Mouse (Mus musculus): ENCODE results near the gene Cbln1. TPM values are rescaled to one million over a fixed set of nuclear protein-coding genes. Genes with fewer than 3 reads are reported as not detected.
A peak's percentile ranks its signal among the peaks of the same experiment; 100 is the strongest.

Gene Cbln1
- 13.1 and 13.8 TPM in 2 replicates for polyA plus RNA-seq (2015; fragmentation: Nextera tagmentation; extraction: Ambion mirVana)

DNA sequence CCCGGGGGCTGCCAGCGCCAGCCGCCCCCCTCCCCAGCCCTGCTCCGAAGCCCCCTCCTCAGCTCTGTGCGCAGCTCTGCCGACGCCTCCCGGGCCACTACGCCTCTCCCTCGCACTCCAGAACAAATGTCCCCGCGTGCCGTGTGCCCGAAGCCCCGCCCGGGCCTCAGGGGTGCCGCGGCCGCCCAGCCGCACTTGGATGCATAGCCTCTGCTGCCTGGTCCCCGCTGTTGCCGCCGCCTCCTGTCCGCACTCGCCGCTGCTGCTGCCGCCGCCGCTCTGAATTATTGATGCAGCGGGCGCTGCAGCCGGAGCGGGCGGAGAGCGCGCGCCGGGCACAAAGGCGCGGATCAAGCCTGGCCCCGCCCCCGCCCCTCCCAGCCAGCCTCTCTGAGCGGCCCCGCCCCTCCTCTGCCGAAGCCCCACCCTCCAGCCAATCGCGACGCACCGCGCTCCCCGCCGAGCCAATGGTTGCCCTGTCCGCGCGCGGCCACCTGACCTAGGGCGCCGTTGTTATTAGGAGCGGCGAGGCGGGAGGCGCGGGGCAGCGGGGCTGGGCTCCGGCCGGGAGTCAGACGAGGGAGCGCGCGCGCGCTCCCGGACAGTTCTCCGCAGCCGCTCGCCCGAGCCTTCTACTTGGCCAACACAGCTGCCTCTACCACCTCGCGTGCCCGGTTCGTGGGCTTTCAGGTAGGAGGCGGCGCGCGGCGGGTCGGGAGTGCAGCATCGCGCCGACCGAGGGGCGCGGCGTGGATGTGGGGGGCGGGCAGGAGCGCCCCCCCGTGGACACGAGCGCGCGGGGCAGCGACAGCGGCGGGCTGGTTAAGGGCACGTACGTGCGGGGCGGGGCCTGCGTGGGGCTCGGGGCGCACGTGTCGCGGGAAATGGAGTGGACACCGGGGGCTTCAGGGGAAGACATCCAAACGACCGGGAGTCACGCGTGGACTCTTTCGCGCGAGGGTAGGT is at the start of gene Cbln1:
TSS of gene Cbln1 (minus strand) at position 339 of the 966 bp plus-strand sequence.
- Histone ChIP-seq H3K4me2 (peak within 1 kb of the TSS; percentile 83), H3K9me3 (no peaks in the 10 kb centered on the region), H3K27me3 (replicated peaks) (peaks cover 29% of the 10 kb centered on the region), H3K36me3 (replicated peaks) (no peaks in the 10 kb centered on the region), H3K9ac (peak within 1 kb of the TSS; percentile 60), H3K27ac (peak within 1 kb of the TSS; percentile 76), H3K4me3 (peak within 1 kb of the TSS; percentile 56), H3K4me1 (peaks cover 54% of the 10 kb centered on the region)
- under 1% methylated on average over 116 of the region's 122 CpGs for WGBS
- ATAC-seq (replicated peaks) = peak; percentile 95

DNA sequence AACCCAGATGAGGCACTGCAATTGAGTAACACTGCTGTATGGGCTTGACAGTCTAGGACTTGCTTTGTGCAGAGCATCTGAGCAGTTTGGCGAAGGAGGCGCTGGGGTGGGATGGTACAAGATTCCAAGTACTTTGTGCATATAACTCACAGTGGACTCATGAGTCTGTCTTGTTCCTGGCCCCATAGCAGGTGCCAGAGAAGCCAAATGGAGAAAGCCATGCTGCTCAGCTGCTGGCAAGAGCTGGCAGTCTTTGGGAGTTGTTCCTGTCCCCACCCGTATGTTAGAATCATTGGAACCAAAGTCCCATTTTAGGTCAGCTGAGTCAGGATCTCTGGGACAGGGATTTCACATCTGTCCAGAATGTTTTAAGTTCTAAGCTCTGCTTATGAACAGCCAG is 44.7 kb upstream of the Cbln1 start:
- H3K9me3 ChIP-seq = no peaks in the 10 kb centered on the region
- no peaks in the 10 kb centered on the region for H3K27me3 ChIP-seq (replicated peaks)
- no peak overlapping the region for H3K27ac ChIP-seq
- H3K4me1 ChIP-seq = no peaks in the 10 kb centered on the region
- H3K36me3 ChIP-seq (replicated peaks) = no peaks in the 10 kb centered on the region
- no peak for ATAC-seq (replicated peaks)
- no peak overlapping the region for H3K4me2 ChIP-seq
- H3K4me3 ChIP-seq = no peak overlapping the region
- no peak overlapping the region for H3K9ac ChIP-seq
- WGBS = 91% methylated on average over 3 of the region's 3 CpGs

DNA sequence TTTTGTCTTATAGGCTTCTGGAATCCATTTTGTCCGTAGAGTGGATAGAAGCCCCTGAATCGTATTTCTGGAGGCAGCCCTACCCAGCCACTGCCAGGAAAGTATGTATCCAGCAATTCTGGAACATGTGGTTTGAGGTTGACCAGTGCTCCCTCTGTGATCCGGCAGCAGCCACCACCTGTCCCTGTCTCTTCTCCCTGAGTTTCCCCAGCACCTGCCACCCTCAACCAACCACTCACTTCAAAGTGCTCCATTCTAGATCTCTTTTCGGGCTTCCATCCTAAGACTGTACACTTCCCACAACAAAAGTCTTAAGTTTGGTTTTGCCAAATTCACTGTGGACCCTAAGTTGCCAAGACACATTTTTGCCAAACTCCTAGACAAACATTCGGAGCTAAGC is 41.4 kb upstream of the Cbln1 start:
- Histone ChIP-seq H3K9me3 (no peaks in the 10 kb centered on the region), H3K4me2 (no peak overlapping the region), H3K36me3 (replicated peaks) (no peaks in the 10 kb centered on the region), H3K4me3 (no peak overlapping the region), H3K27ac (no peak overlapping the region), H3K27me3 (replicated peaks) (no peaks in the 10 kb centered on the region), H3K9ac (no peak overlapping the region), H3K4me1 (no peaks in the 10 kb centered on the region)
- no peak for ATAC-seq (replicated peaks)
- 94% methylated on average over 5 of the region's 5 CpGs for WGBS

GRCm38 (mm10) chr8:87513350-87513749 is 40.9 kb upstream of the Cbln1 start:
- H3K36me3 ChIP-seq (replicated peaks) = no peaks in the 10 kb centered on the region
- H3K9ac ChIP-seq = no peak overlapping the region
- H3K4me1 ChIP-seq = no peaks in the 10 kb centered on the region
- no peak overlapping the region for H3K27ac ChIP-seq
- no peak for ATAC-seq (replicated peaks)
- no peak overlapping the region for H3K4me3 ChIP-seq
- no peaks in the 10 kb centered on the region for H3K27me3 ChIP-seq (replicated peaks)
- no peak overlapping the region for H3K4me2 ChIP-seq
- 85% methylated on average over 3 of the region's 3 CpGs for whole genome bisulfite sequencing
- H3K9me3 ChIP-seq = no peaks in the 10 kb centered on the region

DNA sequence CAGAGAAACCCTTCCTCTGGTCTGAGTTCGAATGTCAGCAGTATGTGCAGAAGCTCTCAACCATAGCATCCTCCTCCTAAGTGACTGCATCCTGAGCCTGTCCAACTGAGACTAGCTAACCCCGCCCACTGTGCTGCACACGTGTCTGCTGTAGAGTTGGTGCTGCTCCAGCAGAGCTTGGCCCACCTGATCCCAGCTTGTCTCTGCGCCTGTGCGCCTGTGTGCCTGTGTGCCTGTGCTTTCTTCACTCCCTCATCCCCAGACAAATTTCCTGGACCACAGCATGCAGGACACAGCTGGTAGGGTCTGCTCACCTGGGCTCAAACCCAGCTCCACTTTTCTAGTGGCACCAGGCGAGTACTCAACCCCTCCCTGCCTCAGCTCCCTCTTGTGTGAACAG is 40.2 kb upstream of the Cbln1 start:
- no peaks in the 10 kb centered on the region for H3K36me3 ChIP-seq (replicated peaks)
- no peaks in the 10 kb centered on the region for H3K27me3 ChIP-seq (replicated peaks)
- no peak overlapping the region for H3K4me3 ChIP-seq
- ATAC-seq (replicated peaks) = no peak
- H3K4me1 ChIP-seq = no peaks in the 10 kb centered on the region
- no peak overlapping the region for H3K4me2 ChIP-seq
- H3K9me3 ChIP-seq = no peaks in the 10 kb centered on the region
- no peak overlapping the region for H3K9ac ChIP-seq
- WGBS = 90% methylated on average over 6 of the region's 6 CpGs
- no peak overlapping the region for H3K27ac ChIP-seq

DNA sequence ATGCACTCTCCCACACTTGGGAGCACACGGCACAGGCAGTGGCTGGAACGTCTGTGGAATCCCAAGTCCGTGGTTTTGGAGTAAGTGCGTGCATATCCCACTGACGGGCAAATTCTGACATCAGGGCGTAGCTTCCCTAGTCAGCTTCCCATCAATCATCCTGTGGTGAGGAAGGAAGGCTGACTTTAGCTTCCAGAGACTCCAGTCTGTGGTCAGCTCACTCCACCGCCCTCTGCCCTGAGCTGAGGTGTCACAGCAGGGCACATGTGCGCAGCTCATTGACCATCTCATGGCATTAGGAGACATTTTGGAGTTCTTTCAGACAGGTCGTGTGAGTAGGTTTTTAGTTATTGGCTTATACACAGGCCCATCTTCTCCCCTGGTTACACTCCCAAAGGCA is 34.6 kb upstream of the Cbln1 start:
- Histone ChIP-seq H3K27me3 (replicated peaks) (no peaks in the 10 kb centered on the region), H3K4me1 (0 out of 2 replicates have a peak, but pooled peaks cover 7% of the 10 kb centered on the region), H3K27ac (no peak overlapping the region), H3K9ac (no peak overlapping the region), H3K4me3 (no peak overlapping the region), H3K36me3 (replicated peaks) (no peaks in the 10 kb centered on the region), H3K4me2 (no peak overlapping the region), H3K9me3 (no peaks in the 10 kb centered on the region)
- no peak for ATAC-seq (replicated peaks)
- 77% methylated on average over 9 of the region's 9 CpGs for WGBS

- H3K27me3 ChIP-seq (replicated peaks) = no peaks in the 10 kb centered on the region
- 58% methylated on average over 5 of the region's 5 CpGs for WGBS
- H3K4me1 ChIP-seq = 0 out of 2 replicates have a peak, but pooled peaks cover 7% of the 10 kb centered on the region
- no peaks in the 10 kb centered on the region for H3K36me3 ChIP-seq (replicated peaks)
- no peak overlapping the region for H3K27ac ChIP-seq
- no peak for ATAC-seq (replicated peaks)
- no peak overlapping the region for H3K4me2 ChIP-seq
- H3K9me3 ChIP-seq = no peaks in the 10 kb centered on the region
- H3K4me3 ChIP-seq = no peak overlapping the region
- no peak overlapping the region for H3K9ac ChIP-seq
Measured at GRCm38 (mm10) chr8:87504441-87504840, 32.0 kb upstream of the Cbln1 start.

DNA sequence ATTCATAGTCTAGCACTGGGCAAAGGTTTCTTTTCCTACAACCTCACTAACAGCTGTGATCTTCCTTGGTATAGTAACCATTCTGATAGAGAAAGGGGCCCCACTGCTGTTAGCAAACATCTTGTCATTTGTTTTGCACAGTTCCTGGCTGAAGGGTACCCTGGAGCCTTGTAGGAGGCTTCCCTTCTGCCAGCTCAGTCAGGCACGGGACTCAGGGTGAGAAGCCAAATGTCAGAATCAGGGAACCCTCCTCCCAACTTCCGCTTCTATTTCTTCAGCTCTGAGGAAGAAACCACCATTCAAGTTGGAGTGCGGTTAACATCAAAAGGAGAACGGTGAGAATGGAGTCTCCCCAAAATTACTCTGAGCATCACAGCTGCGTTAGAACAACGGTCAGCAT is 30.3 kb upstream of the Cbln1 start:
- H3K27ac ChIP-seq = no peak overlapping the region
- H3K27me3 ChIP-seq (replicated peaks) = no peaks in the 10 kb centered on the region
- H3K9me3 ChIP-seq = no peaks in the 10 kb centered on the region
- no peak overlapping the region for H3K4me2 ChIP-seq
- H3K36me3 ChIP-seq (replicated peaks) = no peaks in the 10 kb centered on the region
- 0 out of 2 replicates have a peak, but pooled peaks cover 7% of the 10 kb centered on the region for H3K4me1 ChIP-seq
- WGBS = 70% methylated on average over 6 of the region's 6 CpGs
- ATAC-seq (replicated peaks) = no peak
- H3K9ac ChIP-seq = no peak overlapping the region
- no peak overlapping the region for H3K4me3 ChIP-seq

DNA sequence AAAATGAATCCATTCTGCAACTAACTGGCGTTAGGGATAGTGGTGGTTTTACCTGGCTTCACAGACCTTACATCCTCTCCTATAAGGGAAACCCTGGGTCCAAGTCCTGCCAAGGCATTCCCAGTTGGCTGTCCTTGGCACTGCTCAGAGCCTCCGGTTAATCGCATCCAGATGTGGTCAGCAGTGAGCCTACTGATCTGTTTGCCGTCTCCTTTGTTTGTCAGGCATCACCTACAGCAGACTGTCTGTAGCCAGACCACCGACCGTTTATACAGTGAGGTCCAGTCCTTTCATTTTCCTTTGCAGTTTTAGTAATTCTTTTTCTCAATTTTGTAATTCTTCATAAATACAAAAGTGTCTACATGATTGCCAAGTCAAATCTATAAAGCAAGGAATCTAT is 25.2 kb upstream of the Cbln1 start:
- H3K4me2 ChIP-seq = no peak overlapping the region
- no peak for ATAC-seq (replicated peaks)
- no peaks in the 10 kb centered on the region for H3K9me3 ChIP-seq
- WGBS = 86% methylated on average over 6 of the region's 6 CpGs
- no peaks in the 10 kb centered on the region for H3K27me3 ChIP-seq (replicated peaks)
- H3K36me3 ChIP-seq (replicated peaks) = no peaks in the 10 kb centered on the region
- H3K9ac ChIP-seq = no peak overlapping the region
- H3K27ac ChIP-seq = no peak overlapping the region
- no peak overlapping the region for H3K4me3 ChIP-seq
- H3K4me1 ChIP-seq = no peaks in the 10 kb centered on the region

DNA sequence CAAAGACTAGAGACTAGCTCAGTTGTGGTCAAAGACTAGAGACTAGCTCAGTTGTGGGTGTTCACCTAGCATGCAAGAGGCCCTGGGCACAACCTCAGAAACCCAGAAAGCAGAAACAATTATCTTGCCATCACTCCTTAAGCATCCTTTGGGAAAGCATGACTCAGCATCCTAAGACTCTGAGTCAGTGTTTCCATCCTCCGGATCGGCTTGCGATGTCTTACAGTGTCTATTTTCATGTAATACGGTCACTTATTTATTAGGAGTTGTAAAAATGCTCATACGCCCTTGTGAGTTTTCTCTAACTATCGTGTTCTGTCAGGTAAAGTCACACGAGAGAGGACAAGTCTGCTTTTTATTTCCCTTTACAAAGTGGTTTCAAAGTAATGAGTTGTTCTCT is 24.1 kb upstream of the Cbln1 start:
- no peak overlapping the region for H3K4me2 ChIP-seq
- H3K27me3 ChIP-seq (replicated peaks) = no peaks in the 10 kb centered on the region
- no peak for ATAC-seq (replicated peaks)
- H3K9ac ChIP-seq = no peak overlapping the region
- no peak overlapping the region for H3K4me3 ChIP-seq
- H3K9me3 ChIP-seq = no peaks in the 10 kb centered on the region
- no peaks in the 10 kb centered on the region for H3K4me1 ChIP-seq
- H3K36me3 ChIP-seq (replicated peaks) = no peaks in the 10 kb centered on the region
- H3K27ac ChIP-seq = no peak overlapping the region
- 96% methylated on average over 7 of the region's 7 CpGs for WGBS

DNA sequence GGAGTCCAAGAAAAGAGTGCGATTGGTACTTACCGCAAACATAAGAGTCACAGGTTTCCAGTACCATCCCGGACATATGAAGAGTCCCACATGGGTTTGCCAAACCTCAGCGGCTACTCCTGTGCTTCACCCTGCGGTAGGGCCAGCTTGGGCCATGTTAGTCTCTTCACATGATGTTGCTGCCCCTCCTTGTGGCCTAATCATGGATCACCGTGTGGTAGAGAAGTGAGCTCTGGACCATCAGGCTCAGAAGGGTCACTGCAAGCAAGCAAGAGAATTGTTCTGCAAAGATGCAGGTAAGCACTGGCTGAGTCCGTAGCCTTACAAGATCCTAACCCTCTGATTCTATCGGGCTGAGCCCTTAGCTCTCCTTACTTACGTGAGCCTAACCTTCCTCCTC is 22.5 kb upstream of the Cbln1 start:
- Histone ChIP-seq H3K27ac (no peak overlapping the region), H3K27me3 (replicated peaks) (no peaks in the 10 kb centered on the region), H3K4me2 (no peak overlapping the region), H3K9me3 (no peaks in the 10 kb centered on the region), H3K4me1 (no peaks in the 10 kb centered on the region), H3K36me3 (replicated peaks) (no peaks in the 10 kb centered on the region), H3K9ac (no peak overlapping the region), H3K4me3 (no peak overlapping the region)
- no peak for ATAC-seq (replicated peaks)
- WGBS = 86% methylated on average over 9 of the region's 9 CpGs

DNA sequence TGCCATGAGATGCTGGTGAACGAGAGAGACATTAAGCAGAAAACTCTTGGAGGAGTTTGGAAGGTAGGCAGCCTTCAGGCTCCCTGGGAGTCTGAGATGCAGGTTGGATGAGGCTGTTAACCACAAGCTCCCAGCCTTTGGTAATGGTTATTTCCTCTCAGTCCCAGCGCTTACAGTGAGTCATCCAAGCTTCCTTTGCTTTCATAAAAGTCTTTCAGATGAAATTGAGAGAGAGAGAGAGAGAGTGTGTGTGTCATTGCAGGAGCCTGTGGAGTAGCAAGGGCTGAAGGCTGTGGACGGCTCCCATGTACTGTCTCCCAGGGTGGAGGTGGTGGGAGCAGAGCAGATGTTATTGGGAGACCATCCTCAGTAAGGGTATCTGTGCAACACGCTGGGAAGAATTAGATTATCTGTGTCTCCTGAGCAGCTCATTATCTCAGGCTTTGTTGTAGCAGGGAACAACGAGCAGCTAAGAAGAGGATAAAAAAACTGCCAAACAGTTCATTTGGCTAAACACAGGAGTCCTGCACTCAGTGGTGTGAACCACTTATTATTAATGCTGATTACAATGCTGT is 17.5 kb upstream of the Cbln1 start:
- no peak for ATAC-seq (replicated peaks)

More for the DNA sequence above, 17.5 kb upstream of the Cbln1 start:
- Histone ChIP-seq H3K27ac (no peak overlapping the region), H3K4me1 (no peaks in the 10 kb centered on the region), H3K4me3 (no peak overlapping the region), H3K9ac (no peak overlapping the region), H3K27me3 (replicated peaks) (no peaks in the 10 kb centered on the region), H3K36me3 (replicated peaks) (no peaks in the 10 kb centered on the region), H3K9me3 (no peaks in the 10 kb centered on the region), H3K4me2 (no peak overlapping the region)
- WGBS = 55% methylated on average over 5 of the region's 5 CpGs

Measured in midbrain, embryonic 15.5 days (tissue).